Mouse (Mus musculus): ENCODE results near the gene Sash1. TPM values are rescaled to one million over a fixed set of nuclear protein-coding genes. Genes with fewer than 3 reads are reported as not detected.

Sash1 gene
- polyA plus RNA-seq, 1 experiment from 2014 or later: 4.4 TPM

DNA sequence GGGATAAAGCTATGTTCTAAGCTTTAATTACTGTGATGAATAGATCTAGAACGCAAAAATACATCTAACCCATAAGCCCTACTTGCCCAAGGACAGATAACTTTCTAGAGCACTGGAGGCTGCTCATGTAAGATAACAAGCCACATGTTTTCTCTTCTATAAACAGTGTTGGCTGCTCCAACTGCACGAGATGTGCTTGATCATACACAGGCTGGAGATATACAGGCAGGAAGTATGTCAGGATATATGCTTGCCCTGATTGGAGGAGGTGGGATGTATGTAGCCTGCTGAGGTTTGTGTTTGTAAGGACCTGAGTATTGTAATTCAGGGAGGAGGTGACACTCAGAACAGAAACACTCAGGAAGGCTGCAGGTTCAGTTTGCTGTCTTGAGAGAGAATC is 31.9 kb upstream of the Sash1 start:
- no peak overlapping the region for H3K9ac ChIP-seq

DNA sequence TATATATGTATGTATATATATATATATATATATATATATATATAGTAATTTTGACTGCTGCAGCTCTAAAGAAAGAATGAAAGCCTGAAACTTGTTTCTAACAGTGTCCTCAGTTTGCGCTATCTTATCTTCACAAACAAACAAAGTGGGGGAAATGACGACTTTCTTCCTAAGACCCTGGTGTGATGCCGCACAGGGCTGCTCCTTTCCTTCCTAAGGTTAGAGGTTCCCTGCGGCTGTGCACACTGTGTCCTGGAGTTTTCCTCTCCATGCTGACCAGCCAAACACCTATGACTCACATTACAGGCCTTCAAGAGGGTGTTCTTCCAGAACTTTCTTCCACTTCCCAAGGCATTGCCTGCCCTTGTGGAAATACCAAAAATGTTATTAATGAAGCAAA is 31.5 kb upstream of the Sash1 start:
- H3K9me3 ChIP-seq: no peaks in the 10 kb centered on the region
- H3K27me3 ChIP-seq: no peaks in the 10 kb centered on the region
- ATAC-seq (ENCODE audit: low FRiP score): no peak
- H3K27ac ChIP-seq: no peak overlapping the region
- H3K9ac ChIP-seq: no peak overlapping the region
- no peak overlapping the region for H3K4me2 ChIP-seq
- no peak overlapping the region for H3K4me3 ChIP-seq
- no peaks in the 10 kb centered on the region for H3K36me3 ChIP-seq
- peaks cover 10% of the 10 kb centered on the region; the same call in 1 of the 2 replicates for H3K4me1 ChIP-seq (replicated peaks)
- WGBS: 91% methylated on average over 4 of the region's 4 CpGs

More for the DNA sequence above, 31.9 kb upstream of the Sash1 start:
- no peaks in the 10 kb centered on the region for H3K27me3 ChIP-seq
- H3K4me2 ChIP-seq: no peak overlapping the region
- H3K9me3 ChIP-seq: no peaks in the 10 kb centered on the region
- 77% methylated on average over 2 of the region's 2 CpGs for WGBS
- H3K4me1 ChIP-seq (replicated peaks): peaks cover 10% of the 10 kb centered on the region; the same call in 1 of the 2 replicates
- no peak overlapping the region for H3K27ac ChIP-seq
- no peak for ATAC-seq (ENCODE audit: low FRiP score)
- no peaks in the 10 kb centered on the region for H3K36me3 ChIP-seq
- H3K4me3 ChIP-seq: no peak overlapping the region

DNA sequence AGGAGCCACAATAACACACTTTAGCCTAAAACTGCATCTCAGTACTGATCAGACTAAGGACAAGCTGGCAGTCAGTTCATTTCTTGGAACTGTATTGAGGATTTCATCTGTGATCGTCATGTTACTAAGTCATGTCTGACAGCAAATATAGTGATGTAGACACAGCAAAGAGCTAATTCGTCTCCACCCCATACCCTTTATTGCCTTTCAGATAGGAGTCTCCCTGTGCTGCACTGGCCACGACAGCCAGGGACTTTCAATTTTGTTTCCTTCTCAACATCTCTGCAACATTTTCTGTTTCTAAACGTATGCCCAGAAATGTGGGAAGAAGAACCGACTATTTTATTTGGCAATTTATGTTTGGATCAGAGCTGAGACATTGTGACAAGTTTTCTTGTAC is 29.9 kb upstream of the Sash1 start:
- no peak overlapping the region for H3K27ac ChIP-seq
- H3K4me3 ChIP-seq: no peak overlapping the region
- H3K36me3 ChIP-seq: no peaks in the 10 kb centered on the region
- no peak for ATAC-seq (ENCODE audit: low FRiP score)
- H3K27me3 ChIP-seq: no peaks in the 10 kb centered on the region
- H3K9ac ChIP-seq: no peak overlapping the region
- H3K4me1 ChIP-seq (replicated peaks): peaks cover under 1% of the 10 kb centered on the region; the same call in 1 of the 2 replicates
- WGBS: 92% methylated on average over 5 of the region's 5 CpGs
- H3K9me3 ChIP-seq: no peaks in the 10 kb centered on the region
- H3K4me2 ChIP-seq: no peak overlapping the region

DNA sequence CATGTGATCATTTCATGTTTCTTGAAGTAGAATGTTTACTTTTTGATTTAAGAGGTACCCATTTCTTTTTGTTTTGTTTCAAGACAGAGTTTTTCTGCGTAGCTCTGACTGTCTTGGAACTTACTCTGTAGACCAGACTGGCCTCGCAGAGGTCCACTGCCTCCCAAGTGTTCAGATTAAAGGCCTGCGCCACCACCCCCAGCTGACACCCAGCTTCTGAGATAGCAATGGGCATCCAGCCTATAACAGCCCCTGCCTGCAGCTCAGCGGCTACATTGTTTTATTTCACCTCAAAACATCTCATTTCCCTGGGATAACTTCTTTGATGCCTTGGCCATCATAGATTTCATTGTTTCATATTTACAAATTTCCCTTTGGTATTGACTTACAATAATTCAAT is 28.0 kb upstream of the Sash1 start:
- Histone ChIP-seq H3K4me3 (no peak overlapping the region), H3K27me3 (no peaks in the 10 kb centered on the region), H3K9ac (no peak overlapping the region), H3K27ac (no peak overlapping the region), H3K9me3 (no peaks in the 10 kb centered on the region), H3K4me2 (no peak overlapping the region), H3K36me3 (no peaks in the 10 kb centered on the region), H3K4me1 (replicated peaks) (0 out of 2 replicates have a peak, but pooled peaks cover 3% of the 10 kb centered on the region)
- no peak for ATAC-seq (ENCODE audit: low FRiP score)
- WGBS: 91% methylated on average over 4 of the region's 4 CpGs

DNA sequence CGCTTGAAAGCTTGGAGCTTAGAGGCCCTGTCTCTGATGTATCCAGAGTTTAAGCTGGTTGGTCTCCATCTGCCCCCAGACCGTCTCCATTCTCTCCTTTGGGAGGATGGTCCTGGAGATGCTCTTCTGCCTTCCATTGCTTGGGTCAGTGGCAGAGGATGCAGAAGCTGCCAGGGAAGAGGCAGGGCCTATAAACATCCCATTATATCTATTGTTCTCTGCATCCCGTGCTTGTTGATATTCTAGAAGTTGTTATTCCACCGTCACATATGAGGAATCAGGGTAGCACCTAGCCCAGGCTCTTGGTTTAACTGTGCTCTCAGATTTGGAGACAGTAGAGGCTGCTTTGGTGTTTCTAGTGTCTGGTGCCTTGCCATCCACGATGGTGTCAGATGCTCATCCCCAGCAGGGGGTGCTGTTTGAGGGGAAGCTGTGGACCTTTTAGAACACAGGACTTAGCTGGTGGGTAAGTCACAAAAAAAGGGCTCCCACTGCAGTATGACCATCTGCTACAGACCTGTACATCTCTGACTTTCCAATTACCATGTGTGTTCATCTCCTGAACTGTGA is 26.9 kb upstream of the Sash1 start:
- H3K4me2 ChIP-seq: no peak overlapping the region
- H3K36me3 ChIP-seq: no peaks in the 10 kb centered on the region
- H3K27me3 ChIP-seq: no peaks in the 10 kb centered on the region
- H3K4me1 ChIP-seq (replicated peaks): 0 out of 2 replicates have a peak, but pooled peaks cover 3% of the 10 kb centered on the region
- H3K9ac ChIP-seq: no peak overlapping the region
- ATAC-seq (ENCODE audit: low FRiP score): no peak
- no peak overlapping the region for H3K4me3 ChIP-seq
- no peaks in the 10 kb centered on the region for H3K9me3 ChIP-seq
- no peak overlapping the region for H3K27ac ChIP-seq
- 86% methylated on average over 5 of the region's 5 CpGs for WGBS

DNA sequence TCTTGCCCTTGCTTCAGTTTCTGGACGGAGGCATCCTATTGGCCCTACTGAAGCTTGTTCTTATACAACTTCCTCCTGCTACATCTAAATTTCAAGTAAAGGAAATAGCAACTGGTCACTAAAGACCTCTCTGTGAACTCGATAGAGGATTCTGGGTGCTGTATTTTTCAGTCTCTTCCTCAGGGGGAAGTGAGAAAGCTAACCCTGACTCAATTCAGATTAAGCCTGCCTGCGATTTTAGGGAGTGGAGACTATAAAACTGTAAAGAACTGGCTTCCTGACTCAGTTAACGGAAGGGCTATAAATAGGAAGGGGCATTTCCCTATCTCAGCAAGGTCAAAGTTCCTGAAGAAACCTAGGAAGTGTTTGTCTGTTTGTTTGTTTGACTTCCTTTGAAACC is 26.3 kb upstream of the Sash1 start:
- H3K27me3 ChIP-seq: no peaks in the 10 kb centered on the region
- no peaks in the 10 kb centered on the region for H3K36me3 ChIP-seq
- no peak overlapping the region for H3K27ac ChIP-seq
- no peak overlapping the region for H3K4me3 ChIP-seq
- ATAC-seq (ENCODE audit: low FRiP score): no peak
- no peak overlapping the region for H3K9ac ChIP-seq
- H3K9me3 ChIP-seq: no peaks in the 10 kb centered on the region
- H3K4me2 ChIP-seq: no peak overlapping the region
- 0 out of 2 replicates have a peak, but pooled peaks cover 3% of the 10 kb centered on the region for H3K4me1 ChIP-seq (replicated peaks)
- 81% methylated on average over 4 of the region's 4 CpGs for WGBS

DNA sequence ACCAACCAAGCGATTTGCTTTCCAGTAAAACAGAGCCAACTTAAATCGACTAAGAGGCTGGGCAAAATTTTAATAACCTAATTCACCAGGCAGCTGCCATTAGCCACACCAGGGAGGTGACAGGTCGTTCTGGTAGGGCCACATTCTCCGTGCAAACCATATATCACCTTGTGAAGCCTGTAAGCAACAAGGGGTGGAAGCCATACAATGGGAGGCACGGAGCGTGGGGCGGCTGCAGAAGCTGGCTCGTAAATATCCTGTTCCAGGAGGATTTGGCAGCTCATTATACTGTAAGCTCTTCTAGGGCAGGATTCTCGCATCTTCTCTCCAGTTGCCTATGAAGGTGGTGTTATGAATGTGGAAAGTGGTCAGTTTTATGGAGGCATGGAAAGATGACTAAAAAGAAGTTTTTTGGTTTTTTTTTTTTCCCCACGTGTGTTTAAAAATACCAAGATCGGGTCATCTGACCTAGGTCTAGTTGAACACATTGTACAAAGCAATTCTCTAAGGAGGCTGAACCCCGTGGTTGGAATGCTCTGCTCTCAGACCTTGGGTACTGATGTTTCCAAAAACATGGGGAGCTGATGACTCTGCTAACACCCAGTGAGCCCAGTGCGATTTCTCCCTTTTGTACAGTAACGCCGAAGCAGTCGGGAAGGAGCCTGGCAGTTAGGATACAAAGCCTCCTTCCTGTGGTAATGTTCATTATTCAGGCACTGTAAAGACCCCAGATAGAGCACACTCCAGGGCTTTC is 24.5 kb upstream of the Sash1 start:
- Histone ChIP-seq H3K4me3 (no peak overlapping the region), H3K36me3 (no peaks in the 10 kb centered on the region), H3K9me3 (no peaks in the 10 kb centered on the region), H3K27ac (no peak overlapping the region), H3K9ac (no peak overlapping the region), H3K4me2 (no peak overlapping the region), H3K27me3 (no peaks in the 10 kb centered on the region), H3K4me1 (replicated peaks) (0 out of 2 replicates have a peak, but pooled peaks cover 3% of the 10 kb centered on the region)
- WGBS: 77% methylated on average over 16 of the region's 16 CpGs
- ATAC-seq (ENCODE audit: low FRiP score): no peak

DNA sequence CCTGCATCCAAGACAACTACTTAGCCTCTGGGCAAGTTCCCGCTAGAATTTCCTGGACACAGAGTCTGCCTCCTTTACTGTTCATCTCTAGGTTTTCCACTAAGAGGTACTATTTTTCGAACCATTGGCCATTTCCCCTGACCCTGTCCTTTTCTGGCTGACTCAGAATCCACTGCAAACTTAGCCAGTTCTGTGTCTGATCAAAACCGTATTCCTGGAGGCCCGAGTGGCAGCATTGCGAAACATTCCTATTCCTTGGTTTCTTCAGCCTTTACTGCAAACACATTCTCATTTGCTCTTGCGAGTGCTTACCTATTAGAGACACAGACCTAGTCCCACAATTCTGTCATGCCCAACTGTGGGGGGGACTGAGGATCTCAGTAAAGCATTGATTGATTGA is 17.2 kb upstream of the Sash1 start:
- Histone ChIP-seq H3K36me3 (no peaks in the 10 kb centered on the region), H3K9ac (no peak overlapping the region), H3K9me3 (no peaks in the 10 kb centered on the region), H3K27ac (no peak overlapping the region), H3K4me2 (no peak overlapping the region), H3K4me3 (no peak overlapping the region), H3K4me1 (replicated peaks) (no peaks in the 10 kb centered on the region), H3K27me3 (no peaks in the 10 kb centered on the region)
- 91% methylated on average over 6 of the region's 6 CpGs for WGBS
- no peak for ATAC-seq (ENCODE audit: low FRiP score)

DNA sequence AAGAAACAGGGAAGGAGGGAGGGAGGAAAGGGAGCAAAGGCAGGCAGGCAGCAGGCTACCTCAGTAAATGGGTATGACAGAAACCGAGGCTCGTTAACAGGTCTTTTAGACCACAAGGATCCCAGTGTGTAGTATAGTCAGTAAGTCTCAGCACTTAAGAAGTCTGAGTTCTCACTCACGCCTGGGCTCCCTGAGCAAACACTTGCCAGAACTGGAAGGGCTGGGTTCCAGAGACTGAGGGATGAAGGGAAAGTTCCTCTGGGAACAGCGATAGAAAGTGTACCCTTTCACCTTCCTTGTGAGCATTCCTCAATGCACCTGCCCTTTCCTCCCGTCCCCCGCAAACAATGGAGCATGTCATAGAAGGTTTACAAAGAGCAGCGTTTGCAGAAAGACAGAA is 16.5 kb upstream of the Sash1 start:
- WGBS: 88% methylated on average over 7 of the region's 7 CpGs
- Histone ChIP-seq H3K4me1 (replicated peaks) (no peaks in the 10 kb centered on the region), H3K9me3 (no peaks in the 10 kb centered on the region), H3K4me2 (no peak overlapping the region), H3K9ac (no peak overlapping the region), H3K27me3 (no peaks in the 10 kb centered on the region), H3K36me3 (no peaks in the 10 kb centered on the region), H3K27ac (no peak overlapping the region), H3K4me3 (no peak overlapping the region)
- no peak for ATAC-seq (ENCODE audit: low FRiP score)

DNA sequence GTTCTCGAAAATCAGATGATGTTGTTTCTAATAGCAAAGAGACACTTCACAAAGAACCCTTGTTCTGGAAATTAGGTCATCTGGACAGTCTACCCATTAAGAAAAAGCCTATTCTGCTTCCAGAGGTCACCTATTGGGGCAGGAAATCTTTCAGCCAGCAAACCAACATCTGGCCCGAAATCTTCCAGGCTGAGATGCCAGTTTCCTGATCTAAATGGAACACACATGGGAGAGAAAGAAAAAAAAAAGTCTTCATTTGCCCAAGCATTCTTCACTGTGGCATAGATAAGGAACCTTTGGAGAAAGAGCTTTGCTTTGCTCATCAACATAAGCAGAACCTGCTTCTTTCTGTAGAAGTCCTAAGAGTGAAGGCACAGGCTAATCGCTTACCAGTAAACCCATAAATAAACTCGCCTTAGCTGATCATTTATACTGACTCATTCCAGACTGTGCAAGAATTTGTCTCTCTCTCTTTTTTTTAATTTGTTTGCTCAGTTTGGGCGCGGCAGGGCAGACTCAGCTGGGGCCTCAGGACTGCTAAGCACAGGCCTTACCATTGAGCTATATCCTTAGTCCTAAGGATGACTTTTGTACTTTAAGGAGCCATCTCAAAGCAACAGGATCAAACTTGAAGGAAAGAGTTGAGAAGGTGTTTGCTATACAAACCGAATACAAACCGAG is 13.1 kb upstream of the Sash1 start:
- no peaks in the 10 kb centered on the region for H3K4me1 ChIP-seq (replicated peaks)
- no peak overlapping the region for H3K4me3 ChIP-seq
- H3K9ac ChIP-seq: no peak overlapping the region
- WGBS: 85% methylated on average over 8 of the region's 8 CpGs
- H3K27ac ChIP-seq: no peak overlapping the region
- no peak for ATAC-seq (ENCODE audit: low FRiP score)
- H3K9me3 ChIP-seq: no peaks in the 10 kb centered on the region
- no peaks in the 10 kb centered on the region for H3K27me3 ChIP-seq
- no peak overlapping the region for H3K4me2 ChIP-seq
- H3K36me3 ChIP-seq: no peaks in the 10 kb centered on the region

DNA sequence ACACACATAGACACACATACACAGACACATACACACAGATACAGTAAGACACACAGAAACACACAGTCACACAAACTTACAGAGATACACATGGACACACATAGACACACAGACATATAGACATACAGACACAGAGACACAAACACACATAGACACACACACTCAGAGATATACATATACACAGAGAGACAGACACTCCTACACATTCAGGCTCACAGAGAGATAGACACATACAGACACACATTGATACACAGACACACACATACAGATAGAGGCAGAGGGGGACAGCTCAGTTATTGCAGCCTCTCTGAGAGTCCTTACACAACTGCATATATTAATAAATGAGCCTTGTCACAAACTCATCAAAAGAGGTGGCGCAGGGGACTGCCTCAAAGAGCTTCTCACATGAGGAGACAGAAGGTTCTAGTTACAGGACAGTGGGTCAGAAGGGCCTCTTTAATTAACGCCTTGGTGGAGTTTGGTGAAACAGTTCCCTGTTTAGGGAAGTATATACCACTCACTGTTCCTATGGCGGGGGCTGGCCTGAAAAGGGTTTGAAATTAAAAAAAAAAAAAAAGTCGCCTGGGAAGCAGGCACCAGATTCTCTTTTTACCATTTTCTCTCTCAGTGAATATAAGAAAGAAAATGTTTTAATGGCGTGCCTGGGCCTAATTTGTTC is 12.4 kb upstream of the Sash1 start:
- Histone ChIP-seq H3K27me3 (no peaks in the 10 kb centered on the region), H3K9me3 (no peaks in the 10 kb centered on the region), H3K4me1 (replicated peaks) (no peaks in the 10 kb centered on the region), H3K4me3 (no peak overlapping the region), H3K9ac (no peak overlapping the region), H3K36me3 (no peaks in the 10 kb centered on the region), H3K27ac (no peak overlapping the region), H3K4me2 (no peak overlapping the region)
- 76% methylated on average over 5 of the region's 5 CpGs for WGBS
- ATAC-seq (ENCODE audit: low FRiP score): no peak

DNA sequence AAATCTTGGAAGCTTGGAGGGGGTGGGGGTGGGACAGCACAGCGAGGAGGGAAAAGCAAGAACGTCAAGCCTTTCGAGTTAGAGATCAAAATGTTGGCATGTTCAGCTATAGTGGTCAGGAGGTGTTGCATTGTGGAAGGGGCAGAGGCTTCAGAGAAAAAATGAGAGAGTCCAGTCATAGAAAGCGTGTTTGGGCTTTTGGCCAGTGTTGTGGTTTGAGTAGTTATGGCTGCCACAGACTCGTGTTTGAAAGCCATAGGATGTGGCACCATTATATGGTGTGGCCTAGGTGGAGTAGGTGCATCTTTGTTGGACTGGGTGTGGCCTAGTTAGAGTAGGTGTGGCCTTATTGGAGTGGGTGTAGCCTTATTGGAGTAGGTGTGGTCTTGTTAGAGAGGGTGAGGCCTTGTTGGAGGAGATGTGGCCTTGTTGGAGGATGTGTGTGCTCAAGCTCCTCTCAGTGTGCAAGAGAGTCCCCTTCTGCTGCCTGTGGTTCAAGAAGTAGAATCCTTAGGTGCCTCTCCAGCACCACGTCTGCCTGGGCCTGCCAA is 9.2 kb upstream of the Sash1 start:
- no peak for ATAC-seq (ENCODE audit: low FRiP score)
- H3K4me2 ChIP-seq: no peak overlapping the region
- WGBS: 87% methylated on average over 6 of the region's 6 CpGs
- H3K27me3 ChIP-seq: no peaks in the 10 kb centered on the region
- H3K9me3 ChIP-seq: no peaks in the 10 kb centered on the region
- H3K27ac ChIP-seq: no peak overlapping the region
- H3K4me3 ChIP-seq: no peak overlapping the region
- no peaks in the 10 kb centered on the region for H3K36me3 ChIP-seq
- H3K9ac ChIP-seq: no peak overlapping the region
- no peaks in the 10 kb centered on the region for H3K4me1 ChIP-seq (replicated peaks)
